In the genomic region with DNA sequence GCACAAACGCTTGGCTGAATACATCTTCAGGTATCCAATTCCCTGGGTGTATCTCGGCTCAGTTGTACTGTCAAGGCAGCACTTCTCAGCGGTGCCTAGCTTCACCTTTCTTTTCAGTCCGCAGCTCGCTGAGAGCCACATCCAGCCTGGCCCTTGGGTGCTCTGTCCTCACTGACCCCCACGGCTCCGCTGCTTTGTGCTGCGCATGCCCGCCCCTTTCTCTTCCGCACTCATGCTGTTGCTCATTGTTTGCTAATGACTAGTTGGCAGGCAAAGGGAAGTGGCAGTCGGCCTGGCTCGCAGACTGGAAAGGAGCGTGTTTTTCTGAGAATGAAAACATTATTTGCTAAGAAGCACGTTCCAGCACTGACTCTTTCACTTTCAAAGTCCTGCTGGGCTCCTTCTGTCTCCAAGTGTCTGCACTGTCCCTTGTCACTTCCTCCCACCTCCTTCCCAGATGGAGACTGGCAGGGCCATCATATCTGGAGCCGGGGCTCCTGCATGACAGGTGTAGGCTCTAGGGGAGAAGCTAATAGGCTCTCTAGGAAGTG, we compare ENCODE assay signal across 8 mouse cellular contexts.
DNase-seq lines count a peak whose midpoint lies in the region; ATAC-seq and TF ChIP-seq lines count a peak whose summit lies in the region.

No protein-coding gene starts in this region.

- H3ac ChIP-seq in myocyte (ENCODE audit: control insufficient read depth, insufficient read length): no peak overlapping the region

- H3K9ac ChIP-seq in forebrain, embryonic 11.5 days (ENCODE audit: low read length): peak overlapping the region; percentile 28
- no peak overlapping the region for H3K9ac ChIP-seq in liver, embryonic 14.5 days (replicated peaks)
- H3K9ac ChIP-seq in stomach, postnatal 0 days (ENCODE audit: low read length): peak overlapping the region; percentile 27; the same call in 1 of the 2 replicates

- TF ChIP-seq EP300 in liver, embryonic 14.5 days (IDR thresholded peaks at IDR 0.05; ENCODE audit: low read depth): no peak
- TF ChIP-seq EP300 in stomach, postnatal 0 days (optimal IDR thresholded peaks at IDR 0.05): no peak

- WGBS in forebrain, embryonic 11.5 days: 5% methylated on average over 15 of the region's 15 CpGs
- WGBS in liver, embryonic 14.5 days (ENCODE audit: insufficient replicate concordance): 13% methylated on average over 15 of the region's 15 CpGs
- WGBS in stomach, postnatal 0 days: 17% methylated on average over 15 of the region's 15 CpGs

- H3K9me3 ChIP-seq in forebrain, embryonic 11.5 days (ENCODE audit: control insufficient read depth, low read length): no peaks in the 10 kb centered on the region
- H3K9me3 ChIP-seq in liver, embryonic 14.5 days (ENCODE audit: control insufficient read depth, low read length): no peaks in the 10 kb centered on the region
- H3K9me3 ChIP-seq in stomach, postnatal 0 days (ENCODE audit: control insufficient read depth, low read length): no peaks in the 10 kb centered on the region

- peak; percentile 23 for DNase-seq in urinary bladder, adult 2 months (ENCODE audit: low spot score)
- DNase-seq in urinary bladder, postnatal 10 days (ENCODE audit: low spot score): no peak
- peak; percentile 71 for DNase-seq in forebrain, embryonic 11.5 days (ENCODE audit: low spot score)
- DNase-seq in heart, postnatal 14 days: peak; percentile 25 to 26
- peak; percentile 26 to 53 for DNase-seq in kidney, postnatal 36 days
- no peak for DNase-seq in liver, embryonic 14.5 days (ENCODE audit: low read depth in 3 of 3, low spot score in 3 of 3)
- DNase-seq in stomach, postnatal 0 days (ENCODE audit: low spot score): peak; percentile 71

- no peaks in the 10 kb centered on the region for H3K36me3 ChIP-seq in forebrain, embryonic 11.5 days (ENCODE audit: control insufficient read depth, insufficient read depth, low read length)
- H3K36me3 ChIP-seq in liver, embryonic 14.5 days (replicated peaks; ENCODE audit: control insufficient read depth, insufficient read depth, low read depth): no peaks in the 10 kb centered on the region
- H3K36me3 ChIP-seq in myocyte (ENCODE audit: control insufficient read depth, insufficient read depth): no peaks in the 10 kb centered on the region
- no peaks in the 10 kb centered on the region for H3K36me3 ChIP-seq in stomach, postnatal 0 days (ENCODE audit: control insufficient read depth, insufficient read depth, low read length)

- ATAC-seq in forebrain, embryonic 11.5 days (replicated peaks; ENCODE audit: low FRiP score): peak; percentile 67
- no peak for ATAC-seq in liver, embryonic 14.5 days (ENCODE audit: insufficient read depth)
- peak; percentile 86 for ATAC-seq in stomach, postnatal 0 days (ENCODE audit: low FRiP score, low TSS enrichment)

- 0 out of 2 replicates have a peak, but pooled peaks cover 2% of the 10 kb centered on the region for H3K4me1 ChIP-seq in forebrain, embryonic 11.5 days (replicated peaks; ENCODE audit: control insufficient read depth, insufficient read depth, low read length)
- H3K4me1 ChIP-seq in liver, embryonic 14.5 days (replicated peaks; ENCODE audit: control insufficient read depth in 2 of 2, insufficient read depth in 2 of 2, low read length in 1 of 2): no peaks in the 10 kb centered on the region; a peak in 1 of 4 replicates
- H3K4me1 ChIP-seq in stomach, postnatal 0 days (replicated peaks; ENCODE audit: control insufficient read depth, insufficient read depth): no peaks in the 10 kb centered on the region

- no peaks in the 10 kb centered on the region for H3K79me2 ChIP-seq in myocyte (ENCODE audit: control insufficient read depth, insufficient read depth)

- H3K4me2 ChIP-seq in forebrain, embryonic 11.5 days (ENCODE audit: low read depth, low read length, severe bottlenecking): peak overlapping the region; percentile 62
- peak overlapping the region; percentile 49 for H3K4me2 ChIP-seq in liver, embryonic 14.5 days (ENCODE audit: low read depth)
- peak overlapping the region; percentile 56 for H3K4me2 ChIP-seq in myocyte (ENCODE audit: low read depth)
- H3K4me2 ChIP-seq in stomach, postnatal 0 days (replicated peaks; ENCODE audit: low read depth): peak overlapping the region; percentile 60

- no peaks in the 10 kb centered on the region for H3K27me3 ChIP-seq in forebrain, embryonic 11.5 days (ENCODE audit: control insufficient read depth, insufficient read depth, low read length)
- no peaks in the 10 kb centered on the region for H3K27me3 ChIP-seq in liver, embryonic 14.5 days (ENCODE audit: control insufficient read depth, insufficient read depth, low read length)
- H3K27me3 ChIP-seq in myocyte (ENCODE audit: control insufficient read depth, insufficient read depth, insufficient read length): peaks cover 4% of the 10 kb centered on the region
- no peaks in the 10 kb centered on the region for H3K27me3 ChIP-seq in stomach, postnatal 0 days (ENCODE audit: control insufficient read depth, insufficient read depth, low read length)

- intact Hi-C loops in heart, postnatal 14 days (cut with DNase I): no loop called here

- peak overlapping the region; percentile 24 for H3K4me3 ChIP-seq in forebrain, embryonic 11.5 days (ENCODE audit: low read depth, low read length)
- peak overlapping the region in 1 of 2 experiments; percentile 13; a peak in 3 of 4 replicates for H3K4me3 ChIP-seq in liver, embryonic 14.5 days (ENCODE audit: insufficient read depth in 1 of 2, low read depth in 2 of 2, low read length in 2 of 2)
- no peak overlapping the region for H3K4me3 ChIP-seq in myocyte
- H3K4me3 ChIP-seq in stomach, postnatal 0 days (ENCODE audit: low read depth, low read length): peak overlapping the region; percentile 27

- H3K27ac ChIP-seq in forebrain, embryonic 11.5 days (ENCODE audit: low read depth, low read length): no peak overlapping the region
- no peak overlapping the region for H3K27ac ChIP-seq in liver, embryonic 14.5 days
- no peak overlapping the region for H3K27ac ChIP-seq in stomach, postnatal 0 days (replicated peaks)

- no peak for TF ChIP-seq POLR2A in myocyte (IDR thresholded peaks at IDR 0.05; ENCODE audit: insufficient read length, low read depth)

- TF ChIP-seq CTCF in liver, embryonic 14.5 days (IDR thresholded peaks at IDR 0.05; ENCODE audit: low read depth): no peak
- no peak for TF ChIP-seq CTCF in stomach, postnatal 0 days (IDR thresholded peaks at IDR 0.05; ENCODE audit: low read depth)

TF ChIP-seq in myocyte, 11 proteins besides CTCF, POLR2A, EP300 and RAD21:
- no peak for TF ChIP-seq MYOD1 (IDR thresholded peaks at IDR 0.05; ENCODE audit: control insufficient read depth in 1 of 3, insufficient read length in 2 of 3, low read depth in 2 of 3)
- no peak for TF ChIP-seq MYOG (IDR thresholded peaks at IDR 0.05; ENCODE audit: control insufficient read depth in 1 of 3, insufficient read depth in 1 of 3, insufficient read length in 2 of 3, low read depth in 2 of 3)

Comparison
In these comparisons a context has a peak if more than half of its experiments do, and no peak if none do; other contexts are left out.
1. DNase-seq: peak in urinary bladder, adult 2 months (single experiment), forebrain, embryonic 11.5 days (single experiment), heart, postnatal 14 days (2 of 2), kidney, postnatal 36 days (2 of 2) and stomach, postnatal 0 days (single experiment); none in urinary bladder, postnatal 10 days (single experiment) and liver, embryonic 14.5 days (0 of 3).
2. Peak in every context shown above with its lines, with median percentiles within 50 percentile points of each other: H3K4me2 ChIP-seq.